Mouse (Mus musculus) layer of hippocampus, postnatal 10 days (tissue): ENCODE results near the gene Rab23. TPM values are rescaled to one million over a fixed set of nuclear protein-coding genes. Genes with fewer than 3 reads are reported as not detected.
"Not testable (repeated sequence)": the region's sequence is repeated elsewhere in the genome, so short reads cannot be mapped to it uniquely, and the experiment has no call there.

ENCODE experiments used
- DNase-seq, 2 experiments: peaks; one replicate each; pipeline ENCODE4 v3.0.0; 2021; ENCODE audit warnings: low spot score in 2 of 2
- total RNA-seq, 2 experiments: library from RNA; stranded (reverse); gene quantifications; 2 replicates each; pipeline ENCODE4 v1.2.3; 2021

The Rab23 gene
- total RNA-seq, 2 experiments from 2014 or later: 27.7 to 34.2 TPM

- no peak for DNase-seq
Observed at GRCm38 (mm10) chr1:33733044-33733443, 13.4 kb downstream of the Rab23 start.

- DNase-seq: no peak
Observed at GRCm38 (mm10) chr1:33734001-33734685, 14.5 kb downstream of the Rab23 start.

- DNase-seq: no peak
Observed at GRCm38 (mm10) chr1:33738281-33738680, 18.6 kb downstream of the Rab23 start.

GRCm38 (mm10) chr1:33738681-33739278 is 19.1 kb downstream of the Rab23 start:
- DNase-seq: no peak

DNA sequence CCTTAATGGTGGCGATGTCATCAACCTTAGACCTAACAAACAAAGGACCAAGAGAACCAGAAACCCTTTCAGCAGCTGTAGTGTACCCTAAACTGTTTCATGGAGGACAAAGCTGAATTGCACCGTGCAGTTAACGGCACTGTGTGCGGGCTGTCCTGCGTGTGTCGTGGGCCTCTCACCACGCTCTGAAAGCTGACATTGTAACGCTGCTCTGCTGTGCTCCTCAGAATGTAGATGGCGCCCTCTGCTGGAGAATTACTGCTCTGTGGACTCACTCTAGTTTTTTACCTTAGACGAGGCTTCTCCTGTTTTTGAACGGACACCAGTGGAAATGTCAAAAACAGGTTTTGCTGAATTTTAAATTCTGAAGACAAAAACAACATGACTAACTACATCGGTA is 19.6 kb downstream of the Rab23 start:
- peak; percentile 90 to 91 for DNase-seq

DNA sequence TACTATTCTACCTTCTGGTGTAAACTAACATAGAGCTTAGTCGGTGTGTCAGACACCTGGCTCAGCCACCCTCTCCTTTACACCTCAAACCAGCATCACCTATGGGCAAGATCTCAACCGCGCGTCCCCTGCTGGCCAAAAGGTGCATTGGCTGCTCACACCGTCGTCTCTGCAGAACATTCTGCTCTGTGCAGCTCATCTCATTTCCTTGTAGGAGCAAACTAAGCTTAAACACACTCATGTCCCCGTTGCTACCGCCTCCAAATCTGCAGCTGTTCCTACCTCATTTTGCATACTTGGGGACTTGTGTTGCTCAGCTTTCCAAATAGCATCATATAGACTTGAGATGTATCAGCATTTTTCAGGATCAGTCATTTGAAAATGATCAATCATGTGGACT is 23.2 kb downstream of the Rab23 start:
- peak in 1 of 2 experiments; percentile 43 for DNase-seq

- DNase-seq: not testable (repeated sequence)
Observed at GRCm38 (mm10) chr1:33744815-33745214, 25.1 kb downstream of the Rab23 start.

DNA sequence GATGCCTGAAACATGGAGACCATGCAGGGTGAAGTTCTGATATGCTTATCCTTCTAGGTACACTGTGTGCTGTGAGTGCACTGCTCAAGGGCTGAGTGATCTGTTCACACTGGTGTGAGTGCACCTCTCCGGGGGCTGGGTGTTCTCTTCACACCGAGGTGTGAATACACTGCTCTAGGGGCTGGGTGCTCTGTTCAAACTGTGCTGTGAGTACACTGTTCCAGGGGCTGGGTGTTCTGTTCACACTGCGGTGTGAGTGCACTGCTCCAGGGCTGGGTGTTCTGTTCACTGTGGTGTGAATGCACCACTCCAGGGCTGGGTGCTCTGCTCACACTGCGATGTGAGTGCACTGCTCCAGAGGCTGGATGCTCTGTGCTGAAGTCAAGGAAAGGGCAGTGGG is 26.2 kb downstream of the Rab23 start:
- DNase-seq: no peak

GRCm38 (mm10) chr1:33749109-33749508 is 29.4 kb downstream of the Rab23 start:
- DNase-seq: no peak

- not testable (repeated sequence) for DNase-seq
Observed at GRCm38 (mm10) chr1:33749709-33750108, 30.0 kb downstream of the Rab23 start.

- peak; percentile 29 for DNase-seq
Observed at GRCm38 (mm10) chr1:33751283-33751682, 31.6 kb downstream of the Rab23 start.

GRCm38 (mm10) chr1:33754089-33754488 is 34.4 kb downstream of the Rab23 start:
- no peak for DNase-seq

- no peak for DNase-seq
Observed at GRCm38 (mm10) chr1:33754965-33755735, 35.5 kb downstream of the Rab23 start.

- DNase-seq: no peak
Observed at GRCm38 (mm10) chr1:33755799-33756198, 36.1 kb downstream of the Rab23 start.

DNA sequence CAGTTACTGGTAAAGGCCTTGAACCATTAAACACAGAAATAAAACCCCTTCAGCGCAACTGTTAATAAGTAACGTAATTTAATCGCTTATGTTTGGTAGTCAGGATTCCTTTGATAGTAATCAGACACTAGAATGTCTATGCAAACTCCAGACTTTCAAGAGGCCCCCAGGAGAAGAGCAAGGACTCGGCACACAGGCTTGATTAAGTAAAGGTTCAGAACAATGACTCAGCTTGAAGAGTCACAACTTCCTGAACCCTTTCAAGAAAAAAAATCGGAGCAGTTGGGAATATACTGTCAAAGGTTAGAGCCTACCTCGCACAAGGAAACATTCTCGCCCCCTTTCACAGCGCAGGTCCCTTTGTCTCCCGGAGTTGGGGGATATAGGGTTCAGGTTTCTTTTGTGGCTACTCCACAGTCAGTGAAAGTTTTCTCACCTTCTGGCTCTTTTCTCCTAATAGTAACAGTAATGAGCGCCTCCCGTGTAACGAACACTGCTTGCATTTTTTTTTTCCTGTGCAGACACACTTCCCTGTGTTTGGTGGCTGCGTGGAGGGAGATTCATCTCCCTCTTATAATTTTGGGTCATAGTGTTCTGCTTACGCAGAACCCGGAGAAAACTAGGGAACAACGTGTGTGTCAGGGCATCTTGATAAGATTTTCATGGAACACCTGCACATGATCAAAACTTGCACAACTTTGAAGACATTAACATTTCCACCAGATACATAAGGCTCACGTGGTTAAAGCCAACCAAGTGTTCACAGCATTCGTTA is 36.8 kb downstream of the Rab23 start:
- no peak for DNase-seq

DNA sequence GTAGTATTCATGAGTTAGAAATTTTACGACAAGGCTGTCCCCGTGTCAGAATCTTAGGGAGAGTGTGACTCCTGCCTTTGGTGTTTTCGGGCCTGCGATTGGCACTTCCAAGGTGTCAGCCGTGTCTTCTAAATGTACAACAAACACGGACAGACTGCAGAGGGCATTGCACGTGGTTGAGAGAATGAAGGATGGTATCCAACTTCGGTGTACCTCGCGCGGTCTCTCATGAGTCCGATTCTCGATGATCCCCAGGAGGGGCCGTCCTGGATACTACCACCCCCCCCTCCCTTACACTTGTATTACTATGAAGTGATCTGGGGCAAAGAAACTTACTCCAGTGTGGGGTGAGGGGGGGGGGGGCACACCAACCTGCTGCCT is 37.3 kb downstream of the Rab23 start:
- DNase-seq: no peak

- peak; percentile 60 to 74 for DNase-seq
Observed at GRCm38 (mm10) chr1:33757491-33758041, 37.9 kb downstream of the Rab23 start, which contains the start of gene Bag2. Gene Bag2 (minus strand): TSS chr1:33757795.

DNA sequence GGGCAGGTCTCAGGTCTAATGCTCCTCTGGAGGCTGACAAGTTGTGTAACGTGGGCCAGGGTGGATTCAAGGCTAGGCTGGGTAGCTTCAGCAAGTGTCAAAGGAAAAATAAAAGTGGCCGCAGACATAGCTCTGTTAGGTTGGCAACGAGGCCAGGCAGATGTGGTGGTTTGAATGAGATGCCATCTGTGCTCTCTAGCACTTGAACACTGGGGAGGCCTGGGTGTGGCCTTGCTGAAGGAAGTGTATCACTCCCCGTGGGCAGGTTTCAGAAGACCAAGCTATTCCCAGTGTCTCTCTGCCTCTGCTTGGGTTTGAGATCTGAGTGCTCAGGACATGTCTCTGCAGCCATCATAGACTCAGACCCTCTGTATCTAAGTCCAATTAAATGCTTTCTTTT is 38.8 kb downstream of the Rab23 start:
- no peak for DNase-seq

GRCm38 (mm10) chr1:33763826-33764225 is 44.1 kb downstream of the Rab23 start:
- DNase-seq: no peak

- no peak for DNase-seq
Observed at GRCm38 (mm10) chr1:33765468-33766080, 45.9 kb downstream of the Rab23 start.
